Mouse (Mus musculus) neural tube, embryonic 15.5 days (tissue): ENCODE measurements around the gene Mthfd1. TPM values are rescaled to one million over a fixed set of nuclear protein-coding genes. Genes with fewer than 3 reads are reported as not detected.

Experiments
- ATAC-seq: fragments of 200-750 bp; cut with Nextera tagmentation; 2 replicates; pipeline ENCODE4 v1.8.0; 2017; ENCODE audit warnings: mild to moderate bottlenecking, moderate TSS enrichment, moderate library complexity; ENCODE audit not compliant: low FRiP score
- H3K27ac ChIP-seq: fragments of 300-500 bp; sonication (generic); replicated peaks from 2 replicates; pipeline ENCODE4 v1.5.1; 2015; ENCODE audit warnings: mild to moderate bottlenecking, inconsistent platforms
- H3K27me3 ChIP-seq: fragments of 300-500 bp; sonication (generic); replicated peaks from 2 replicates; pipeline ENCODE4 v1.6.1; 2015; ENCODE audit warnings: inconsistent platforms
- H3K36me3 ChIP-seq: fragments of 300-500 bp; sonication (generic); 2 replicates; pipeline ENCODE4 v1.6.1; 2015; ENCODE audit warnings: inconsistent platforms
- H3K4me1 ChIP-seq: fragments of 300-500 bp; sonication (generic); 2 replicates; pipeline ENCODE4 v1.6.1; 2015; ENCODE audit warnings: inconsistent platforms
- H3K4me2 ChIP-seq: fragments of 300-500 bp; sonication (generic); 2 replicates; pipeline ENCODE4 v1.6.1; 2015; ENCODE audit warnings: inconsistent platforms, mild to moderate bottlenecking, moderate library complexity
- H3K4me3 ChIP-seq: fragments of 300-500 bp; sonication (generic); replicated peaks from 2 replicates; pipeline ENCODE4 v1.5.1; 2015; ENCODE audit warnings: mild to moderate bottlenecking, inconsistent platforms
- H3K9ac ChIP-seq: fragments of 300-500 bp; sonication (generic); replicated peaks from 2 replicates; pipeline ENCODE4 v1.6.1; 2015; ENCODE audit warnings: mild to moderate bottlenecking, inconsistent platforms
- H3K9me3 ChIP-seq: fragments of 300-500 bp; sonication (generic); replicated peaks from 2 replicates; pipeline ENCODE4 v1.6.1; 2016; ENCODE audit warnings: inconsistent platforms
- WGBS: fragments of 180-500 bp; shearing (Covaris S2); methylation state at CpG from one replicate; pipeline ENCODE4 v1.1.7; 2015; ENCODE audit warnings: mixed read lengths; 5-methylcytosine and 5-hydroxymethylcytosine counted together
- polyA plus RNA-seq: library from polyadenylated mRNA; unstranded; fragments of >200 nt; fragmentation: Nextera tagmentation; extraction: Ambion mirVana; gene quantifications from 2 replicates; pipeline ENCODE4 v1.2.1, GENCODE M21; 2015

Gene Mthfd1
- polyA plus RNA-seq, 1 experiment from 2014 or later: 29.3 TPM

DNA sequence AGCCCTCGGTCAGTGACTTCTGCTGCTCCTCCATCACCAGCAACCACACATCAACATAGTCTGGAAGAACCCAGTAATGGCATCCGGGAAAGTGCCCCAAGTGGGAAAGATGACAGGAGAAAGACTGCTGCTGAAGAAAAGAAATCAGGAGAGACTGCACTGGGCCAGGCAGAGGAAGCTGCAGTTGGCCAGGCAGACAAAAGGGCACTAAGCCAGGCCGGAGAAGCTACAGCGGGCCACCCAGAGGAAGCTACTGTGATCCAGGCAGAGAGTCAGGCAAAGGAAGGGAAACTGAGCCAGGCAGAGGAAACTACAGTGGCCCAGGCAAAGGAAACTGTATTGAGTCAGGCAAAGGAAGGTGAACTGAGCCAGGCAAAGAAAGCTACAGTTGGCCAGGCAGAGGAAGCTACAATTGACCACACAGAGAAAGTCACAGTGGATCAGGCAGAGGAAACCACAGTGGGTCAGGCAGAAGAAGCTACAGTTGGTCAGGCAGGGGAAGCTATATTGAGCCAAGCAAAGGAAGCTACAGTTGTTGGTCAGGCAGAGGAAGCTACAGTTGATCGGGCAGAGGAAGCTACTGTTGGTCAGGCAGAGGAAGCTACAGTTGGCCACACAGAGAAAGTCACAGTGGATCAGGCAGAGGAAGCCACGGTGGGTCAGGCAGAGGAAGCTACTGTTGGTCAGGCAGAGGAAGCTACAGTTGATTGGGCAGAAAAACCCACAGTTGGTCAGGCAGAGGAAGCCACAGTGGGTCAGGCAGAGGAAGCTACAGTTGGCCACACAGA, 73.7 kb downstream of the Mthfd1 start:
- Histone ChIP-seq H3K4me1 (peaks cover 21% of the 10 kb centered on the region), H3K36me3 (peaks cover 21% of the 10 kb centered on the region; the same call in 1 of the 2 replicates), H3K9ac (no peak overlapping the region), H3K27ac (no peak overlapping the region), H3K9me3 (no peaks in the 10 kb centered on the region), H3K27me3 (no peaks in the 10 kb centered on the region), H3K4me2 (no peak overlapping the region), H3K4me3 (no peak overlapping the region)
- ATAC-seq: no peak
- 94% methylated on average over 6 of the region's 6 CpGs for WGBS

DNA sequence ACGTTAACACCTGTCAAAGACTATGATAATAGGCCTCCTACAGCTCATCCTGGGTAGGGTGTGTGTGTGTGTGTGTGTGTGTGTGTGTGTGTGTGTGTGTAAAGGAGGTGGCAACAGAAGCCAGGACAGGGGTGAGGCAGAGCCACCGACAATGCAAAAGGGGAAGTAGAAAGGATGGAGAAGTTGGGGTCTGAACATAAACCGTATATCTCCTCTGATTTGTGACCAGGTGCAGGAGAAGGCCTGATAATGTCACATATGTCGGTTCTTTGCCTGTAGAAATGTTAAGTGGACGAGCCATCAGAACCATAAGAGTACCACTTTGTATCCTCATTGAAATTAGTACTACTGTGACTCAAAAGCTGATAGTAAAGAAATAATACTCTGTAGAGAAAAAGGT, 78.6 kb downstream of the Mthfd1 start:
- H3K27me3 ChIP-seq: no peaks in the 10 kb centered on the region
- no peak overlapping the region for H3K9ac ChIP-seq
- no peaks in the 10 kb centered on the region for H3K9me3 ChIP-seq
- no peak overlapping the region for H3K27ac ChIP-seq
- ATAC-seq: no peak
- H3K4me2 ChIP-seq: no peak overlapping the region
- 96% methylated on average over 5 of the region's 5 CpGs for WGBS
- no peaks in the 10 kb centered on the region for H3K4me1 ChIP-seq
- no peak overlapping the region for H3K4me3 ChIP-seq
- peaks cover 12% of the 10 kb centered on the region; the same call in 1 of the 2 replicates for H3K36me3 ChIP-seq

DNA sequence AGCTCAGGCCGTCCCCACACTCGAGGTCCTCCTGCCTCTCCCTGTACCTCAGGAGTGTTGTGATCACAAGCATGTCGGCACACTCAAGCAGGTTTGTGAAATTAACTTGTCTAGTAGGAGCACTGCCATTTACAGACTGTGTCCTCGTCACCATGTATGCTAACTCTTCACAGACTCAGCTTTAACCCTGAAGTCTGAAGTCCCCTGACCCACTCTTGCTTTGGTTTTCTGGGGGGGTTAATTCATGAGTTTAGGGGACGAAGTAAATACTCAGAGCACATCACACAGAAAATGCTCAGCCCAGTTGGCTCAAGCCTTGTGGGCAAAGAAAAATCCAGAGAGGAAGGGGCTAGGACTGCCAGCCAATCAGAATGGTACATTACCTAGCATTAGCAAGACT, 80.5 kb downstream of the Mthfd1 start:
- Histone ChIP-seq H3K9me3 (no peaks in the 10 kb centered on the region), H3K27ac (no peak overlapping the region), H3K36me3 (0 out of 2 replicates have a peak, but pooled peaks cover under 1% of the 10 kb centered on the region), H3K4me2 (no peak overlapping the region), H3K4me3 (no peak overlapping the region), H3K9ac (no peak overlapping the region), H3K4me1 (no peaks in the 10 kb centered on the region), H3K27me3 (no peaks in the 10 kb centered on the region)
- ATAC-seq: no peak
- 84% methylated on average over 5 of the region's 5 CpGs for WGBS

DNA sequence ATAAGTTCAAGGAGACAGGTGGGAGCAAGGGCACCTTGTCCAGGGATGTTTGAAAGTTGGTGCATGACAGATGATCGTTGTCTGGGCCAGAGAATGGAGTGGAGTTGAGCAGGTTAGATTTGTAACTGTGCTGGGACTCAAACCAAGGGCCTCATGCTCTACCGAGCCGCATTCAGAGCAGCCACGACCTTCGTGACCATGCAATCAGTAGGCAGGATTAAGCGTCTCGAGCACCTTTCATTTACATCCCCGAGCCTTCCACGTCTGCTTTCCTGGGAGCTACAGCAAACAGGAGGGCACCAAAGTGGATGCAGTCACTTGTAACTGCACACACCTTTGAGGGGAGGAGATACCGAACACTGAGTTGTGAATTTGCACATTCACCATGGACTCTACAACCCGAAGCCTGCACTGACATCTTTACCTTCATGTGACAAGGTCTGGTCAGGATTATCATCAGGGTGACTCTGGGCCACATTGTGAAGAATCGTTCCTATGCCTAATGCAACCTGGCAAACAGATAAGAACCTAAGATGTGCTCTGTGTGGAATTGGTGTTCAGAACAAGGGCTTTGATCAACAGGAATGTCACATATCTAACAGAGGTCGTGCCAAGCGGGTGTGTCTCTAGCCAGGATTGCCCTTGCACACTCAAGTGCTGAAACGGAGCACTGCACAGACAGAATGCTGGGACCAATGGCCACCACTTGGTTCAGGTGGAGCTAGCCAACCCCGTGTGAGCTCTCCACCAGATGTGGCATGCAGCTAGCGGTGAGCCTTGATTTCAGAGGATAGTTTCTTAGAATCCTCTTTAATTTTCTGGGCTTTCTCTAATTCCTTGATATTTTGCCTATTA, 81.2 kb downstream of the Mthfd1 start:
- Histone ChIP-seq H3K9me3 (no peaks in the 10 kb centered on the region), H3K27ac (no peak overlapping the region), H3K4me1 (no peaks in the 10 kb centered on the region), H3K4me3 (no peak overlapping the region), H3K27me3 (no peaks in the 10 kb centered on the region), H3K36me3 (no peaks in the 10 kb centered on the region), H3K4me2 (no peak overlapping the region), H3K9ac (no peak overlapping the region)
- WGBS: 85% methylated on average over 17 of the region's 17 CpGs
- ATAC-seq: no peak

GRCm38 (mm10) chr12:76341080-76341479, 86.0 kb downstream of the Mthfd1 start:
- no peaks in the 10 kb centered on the region for H3K9me3 ChIP-seq
- no peak for ATAC-seq

DNA sequence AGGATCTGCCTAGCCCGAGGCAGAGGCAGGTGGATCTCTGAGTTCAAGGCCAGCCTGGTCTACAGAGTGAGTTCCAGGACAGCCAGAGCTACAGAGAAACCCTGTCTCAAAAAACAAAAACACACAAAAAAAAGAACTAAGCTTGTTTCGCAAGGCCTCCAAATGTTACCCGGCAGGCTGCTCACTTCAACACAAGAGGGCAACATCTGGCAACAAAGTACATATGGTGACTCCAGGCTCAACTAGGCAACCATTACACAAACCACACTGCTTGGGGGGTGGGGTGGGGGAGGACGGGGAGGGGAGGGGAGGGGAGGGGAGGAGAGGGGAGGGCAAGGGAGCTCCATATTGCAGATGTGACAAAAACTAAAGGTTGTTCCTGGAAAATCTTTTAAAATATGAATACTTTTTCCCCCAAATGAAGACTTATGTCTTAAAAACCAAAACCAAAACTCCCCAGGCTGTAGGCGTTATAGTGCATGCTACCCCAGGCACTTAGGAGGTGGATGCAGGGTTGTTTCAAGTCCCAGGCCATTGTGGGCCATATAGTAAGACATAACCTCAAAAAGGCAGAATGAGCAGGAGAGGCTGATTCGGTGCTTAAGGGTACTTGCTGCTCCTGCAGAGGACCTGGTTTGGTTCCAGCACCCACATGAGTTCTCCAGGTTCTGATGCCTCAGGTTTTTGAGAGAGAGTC, 90.8 kb downstream of the Mthfd1 start:
- no peaks in the 10 kb centered on the region for H3K4me1 ChIP-seq
- no peak for ATAC-seq
- no peak overlapping the region for H3K4me2 ChIP-seq
- no peaks in the 10 kb centered on the region for H3K27me3 ChIP-seq
- no peak overlapping the region for H3K27ac ChIP-seq
- no peak overlapping the region for H3K4me3 ChIP-seq
- H3K36me3 ChIP-seq: peaks cover 35% of the 10 kb centered on the region
- H3K9ac ChIP-seq: no peak overlapping the region
- WGBS: 86% methylated on average over 5 of the region's 6 CpGs
- H3K9me3 ChIP-seq: no peaks in the 10 kb centered on the region

More at GRCm38 (mm10) chr12:76341080-76341479, 86.0 kb downstream of the Mthfd1 start:
- Histone ChIP-seq H3K4me3 (no peak overlapping the region), H3K36me3 (peaks cover 6% of the 10 kb centered on the region; the same call in 1 of the 2 replicates), H3K4me2 (no peak overlapping the region), H3K27ac (no peak overlapping the region), H3K27me3 (no peaks in the 10 kb centered on the region), H3K9ac (no peak overlapping the region), H3K4me1 (no peaks in the 10 kb centered on the region)
- WGBS: 4% methylated on average over 4 of the region's 4 CpGs

GRCm38 (mm10) chr12:76349680-76350220, 94.7 kb downstream of the Mthfd1 start:
- H3K9me3 ChIP-seq: no peaks in the 10 kb centered on the region
- WGBS: 87% methylated on average over 8 of the region's 8 CpGs
- H3K27ac ChIP-seq: no peak overlapping the region
- H3K27me3 ChIP-seq: no peaks in the 10 kb centered on the region
- peaks cover 39% of the 10 kb centered on the region for H3K36me3 ChIP-seq
- H3K9ac ChIP-seq: no peak overlapping the region
- H3K4me2 ChIP-seq: no peak overlapping the region
- no peak for ATAC-seq
- H3K4me3 ChIP-seq: no peak overlapping the region
- H3K4me1 ChIP-seq: no peaks in the 10 kb centered on the region

DNA sequence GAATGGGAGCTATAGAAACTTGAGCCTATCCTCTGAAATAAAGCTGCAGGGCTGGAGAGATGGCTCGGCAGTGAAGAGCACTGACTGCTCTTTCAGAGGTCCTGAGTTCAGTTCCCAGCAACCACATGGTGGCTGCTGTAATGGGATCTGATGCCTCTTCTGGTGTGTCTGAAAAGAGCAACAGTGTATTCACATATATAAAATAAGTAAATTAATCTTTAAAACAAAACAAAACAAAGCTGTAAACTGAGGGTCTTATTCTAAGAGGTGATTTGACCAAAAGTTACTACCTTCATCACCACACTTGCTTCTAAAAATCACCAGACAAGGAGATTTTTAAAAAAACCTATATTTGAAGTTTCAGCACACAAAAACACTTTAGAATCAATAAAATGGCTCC, 105.8 kb downstream of the Mthfd1 start:
- no peaks in the 10 kb centered on the region for H3K9me3 ChIP-seq
- H3K36me3 ChIP-seq: no peaks in the 10 kb centered on the region
- no peak overlapping the region for H3K4me2 ChIP-seq
- WGBS: 50% methylated on average over 1 of the region's 1 CpGs
- no peak overlapping the region for H3K9ac ChIP-seq
- 0 out of 2 replicates have a peak, but pooled peaks cover 2% of the 10 kb centered on the region for H3K4me1 ChIP-seq
- H3K27me3 ChIP-seq: no peaks in the 10 kb centered on the region
- H3K27ac ChIP-seq: no peak overlapping the region
- ATAC-seq: no peak
- H3K4me3 ChIP-seq: no peak overlapping the region

GRCm38 (mm10) chr12:76361405-76362302, 106.6 kb downstream of the Mthfd1 start:
- Histone ChIP-seq H3K36me3 (no peaks in the 10 kb centered on the region), H3K27me3 (no peaks in the 10 kb centered on the region), H3K4me3 (no peak overlapping the region), H3K4me1 (0 out of 2 replicates have a peak, but pooled peaks cover 3% of the 10 kb centered on the region), H3K9ac (no peak overlapping the region), H3K9me3 (no peaks in the 10 kb centered on the region), H3K4me2 (no peak overlapping the region), H3K27ac (no peak overlapping the region)
- no peak for ATAC-seq
- 64% methylated on average over 9 of the region's 9 CpGs for WGBS

- ATAC-seq: no peak
- no peak overlapping the region for H3K27ac ChIP-seq
- no peaks in the 10 kb centered on the region for H3K27me3 ChIP-seq
- no peak overlapping the region for H3K9ac ChIP-seq
- no peaks in the 10 kb centered on the region for H3K36me3 ChIP-seq
- peaks cover 8% of the 10 kb centered on the region for H3K4me1 ChIP-seq
- 90% methylated on average over 9 of the region's 9 CpGs for WGBS
- no peaks in the 10 kb centered on the region for H3K9me3 ChIP-seq
- H3K4me3 ChIP-seq: no peak overlapping the region
- H3K4me2 ChIP-seq: no peak overlapping the region
These were observed 107.2 kb downstream of the Mthfd1 start for GRCm38 (mm10) chr12:76362303-76362676.
